Mouse (Mus musculus): ENCODE measurements around the gene Sgms2.

DNA sequence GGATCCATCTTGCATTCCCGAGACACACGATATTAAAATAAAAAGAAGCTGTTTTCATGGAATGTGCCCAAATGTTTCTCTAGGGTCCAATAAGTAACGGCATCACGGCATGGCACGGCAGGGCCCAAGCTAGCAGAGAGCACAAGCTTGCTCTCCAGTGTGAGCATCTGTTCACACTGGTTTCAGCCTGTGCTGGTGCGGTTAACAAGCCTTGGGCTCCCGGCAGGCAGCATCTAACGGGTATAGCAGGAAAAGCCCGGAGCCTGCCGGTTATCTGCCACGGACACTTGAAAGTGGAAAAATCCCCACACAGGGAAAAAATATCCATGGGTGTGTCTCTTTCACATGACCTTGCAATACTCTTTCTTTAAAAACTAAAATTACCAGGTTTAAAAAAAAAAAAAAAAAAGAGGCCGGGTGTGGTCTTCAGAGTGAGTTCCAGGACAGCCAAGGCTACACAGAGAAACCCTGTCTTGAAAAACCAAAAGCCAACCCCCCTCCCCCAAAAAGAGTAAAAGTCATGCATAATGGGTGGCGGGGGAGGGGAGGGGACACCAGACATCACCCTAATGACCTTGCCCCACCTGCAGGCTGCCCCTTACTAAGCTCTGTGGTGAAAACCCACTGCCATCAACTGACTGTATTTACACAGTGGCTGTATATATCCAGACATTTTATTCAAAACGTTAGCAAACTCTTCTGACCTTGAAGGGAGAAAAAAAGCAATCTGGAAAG, 169.0 kb downstream of the Sgms2 start:
- TF ChIP-seq CTCF (conservative IDR thresholded peaks at IDR 0.05; ENCODE audit: low read length) (no peak), NANOG (IDR thresholded peaks at IDR 0.05; ENCODE audit: borderline replicate concordance, low read length) (no peak), POU5F1 (IDR thresholded peaks at IDR 0.05; ENCODE audit: borderline replicate concordance, low read length) (no peak)
